Mouse (Mus musculus): Measurements from ENCODE around the gene Stag3. TPM values are rescaled to one million over a fixed set of nuclear protein-coding genes. Genes with fewer than 3 reads are reported as not detected.

The Stag3 gene
- 10.1 and 12.5 TPM in 2 replicates for polyA plus RNA-seq (2015; fragmentation: Nextera tagmentation; extraction: Ambion mirVana)

DNA sequence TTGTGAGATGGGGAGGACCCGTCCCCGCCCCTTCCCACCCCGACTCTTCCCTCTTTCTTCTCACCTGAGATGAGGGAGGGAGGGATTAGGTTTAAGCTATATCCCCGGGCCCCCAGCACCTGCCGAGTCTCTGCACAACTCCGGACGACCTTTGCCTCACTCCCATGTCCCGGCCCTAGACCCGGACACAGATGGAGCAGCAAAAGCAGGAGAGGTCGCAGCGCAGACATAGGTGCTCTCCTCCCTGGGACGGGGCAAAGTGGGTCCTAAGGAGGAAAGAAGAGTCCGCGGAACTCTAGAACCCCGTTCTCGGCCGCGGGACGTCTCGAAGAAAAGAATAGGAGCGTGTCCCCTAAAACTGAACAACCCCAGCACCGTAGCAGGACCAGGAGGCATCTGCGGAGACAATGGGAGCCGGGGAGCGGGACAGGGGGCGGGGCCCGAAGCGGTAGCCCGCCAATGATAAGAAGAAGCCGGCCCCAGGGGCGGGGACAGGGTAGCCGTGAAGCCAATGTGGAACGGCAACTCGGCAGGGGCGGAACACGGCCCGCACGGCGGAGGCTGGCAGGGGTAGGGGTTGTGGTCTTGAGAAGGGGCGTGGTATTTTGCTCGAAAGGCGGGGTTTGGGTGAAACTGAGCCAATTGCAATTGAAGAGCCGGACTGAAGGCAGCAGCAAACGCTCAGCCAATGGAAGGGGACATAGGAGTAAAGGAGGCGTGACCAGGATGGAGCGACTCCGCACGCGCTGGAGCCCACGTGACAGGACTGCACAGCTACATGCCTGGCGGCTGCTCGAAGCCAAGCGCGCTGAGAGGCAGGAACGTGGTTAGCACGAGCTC lies at the start of gene Stag3, which contains the start of the genes Gm43720 and Gpc2:
Stag3 (plus strand) TSS at position 656 of the 840 bp plus-strand sequence.
Gm43720 (minus strand) TSS at position 374 of the 840 bp plus-strand sequence.
Gpc2 (minus strand) TSS at position 421 of the 840 bp plus-strand sequence.
- under 1% methylated on average over 56 of the region's 56 CpGs for WGBS
- H3K9me3 ChIP-seq (replicated peaks) = no peaks in the 10 kb centered on the region
- peak within 1 kb of the TSS; percentile 78 for H3K4me2 ChIP-seq
- peaks cover 48% of the 10 kb centered on the region for H3K4me1 ChIP-seq
- peak within 1 kb of the TSS; percentile 61 for H3K4me3 ChIP-seq (replicated peaks)
- H3K9ac ChIP-seq (replicated peaks) = peak within 1 kb of the TSS; percentile 74
- ATAC-seq (ENCODE audit: low FRiP score) = peak; percentile 98
- peaks cover 7% of the 10 kb centered on the region for H3K36me3 ChIP-seq
- no peaks in the 10 kb centered on the region for H3K27me3 ChIP-seq (replicated peaks)
- H3K27ac ChIP-seq (replicated peaks) = peak within 1 kb of the TSS; percentile 81

DNA sequence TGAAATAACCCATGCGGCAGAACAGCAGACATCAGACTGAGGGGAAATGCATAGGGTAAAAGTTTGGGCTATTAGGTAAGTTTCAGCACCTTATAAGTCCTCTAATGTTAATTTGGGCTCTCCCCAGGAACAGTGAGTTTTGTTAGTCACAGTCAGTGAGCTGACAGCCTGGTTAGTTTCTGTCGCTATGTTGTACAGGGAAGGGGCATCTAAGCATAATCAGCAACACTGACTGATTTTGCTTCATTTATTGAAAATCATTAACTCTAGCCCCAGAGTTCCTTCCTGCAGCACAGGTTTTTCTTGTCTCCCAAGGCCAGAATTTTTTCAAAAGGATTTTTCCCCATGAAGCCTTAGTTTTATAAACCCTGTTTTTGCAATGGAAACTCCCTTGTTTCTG lies 46.3 kb upstream of the Stag3 start:
- no peak for ATAC-seq (ENCODE audit: low FRiP score)
- Histone ChIP-seq H3K27me3 (replicated peaks) (no peaks in the 10 kb centered on the region), H3K4me3 (replicated peaks) (no peak overlapping the region), H3K4me2 (no peak overlapping the region), H3K9ac (replicated peaks) (no peak overlapping the region), H3K4me1 (no peaks in the 10 kb centered on the region), H3K27ac (replicated peaks) (no peak overlapping the region), H3K9me3 (replicated peaks) (no peaks in the 10 kb centered on the region), H3K36me3 (no peaks in the 10 kb centered on the region)
- 89% methylated on average over 2 of the region's 2 CpGs for WGBS

DNA sequence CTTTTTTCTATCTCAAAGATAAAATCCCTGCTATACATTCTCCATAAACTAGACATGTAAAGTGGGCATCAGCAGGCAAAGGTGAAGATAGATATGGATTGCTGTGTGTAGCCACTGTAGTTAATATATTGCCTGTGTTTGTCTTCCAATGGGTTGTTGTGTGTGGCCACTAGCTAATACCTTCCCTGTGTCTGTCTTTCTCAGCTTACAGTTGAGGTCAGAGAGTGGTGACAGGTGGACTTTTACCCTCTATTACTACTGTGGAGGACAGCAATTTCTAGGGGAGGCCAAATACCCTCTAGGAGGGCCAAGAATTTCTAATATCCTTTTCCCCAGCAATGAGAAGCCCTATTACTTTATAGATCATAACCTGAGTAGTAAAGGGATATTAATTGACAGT lies 45.8 kb upstream of the Stag3 start:
- no peaks in the 10 kb centered on the region for H3K4me1 ChIP-seq
- no peak overlapping the region for H3K4me2 ChIP-seq
- no peak overlapping the region for H3K9ac ChIP-seq (replicated peaks)
- H3K27ac ChIP-seq (replicated peaks) = no peak overlapping the region
- no peaks in the 10 kb centered on the region for H3K27me3 ChIP-seq (replicated peaks)
- H3K9me3 ChIP-seq (replicated peaks) = no peaks in the 10 kb centered on the region
- H3K4me3 ChIP-seq (replicated peaks) = no peak overlapping the region
- H3K36me3 ChIP-seq = no peaks in the 10 kb centered on the region
- ATAC-seq (ENCODE audit: low FRiP score) = no peak

DNA sequence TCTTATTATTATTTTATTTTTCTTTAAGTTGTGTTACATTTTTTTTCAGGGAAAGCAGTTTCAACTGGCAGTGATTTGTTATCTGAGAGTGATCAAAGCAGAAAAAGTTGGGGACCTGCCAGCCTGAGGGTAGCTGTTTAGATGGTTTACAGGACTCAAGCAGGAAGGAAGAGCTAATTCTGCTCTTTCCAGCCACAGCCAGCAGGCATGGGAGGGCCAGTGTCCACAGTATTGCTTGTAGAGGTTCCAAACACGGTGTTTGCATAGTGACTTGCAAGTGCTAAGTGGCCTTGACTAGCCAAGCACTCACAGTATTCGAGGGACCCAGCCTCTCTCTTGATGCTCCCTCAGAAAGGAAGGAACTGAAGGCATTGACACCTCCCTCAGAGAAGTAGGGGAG lies 38.5 kb upstream of the Stag3 start:
- no peak for ATAC-seq (ENCODE audit: low FRiP score)
- Histone ChIP-seq H3K27me3 (replicated peaks) (no peaks in the 10 kb centered on the region), H3K4me1 (no peaks in the 10 kb centered on the region), H3K4me3 (replicated peaks) (no peak overlapping the region), H3K9ac (replicated peaks) (no peak overlapping the region), H3K27ac (replicated peaks) (no peak overlapping the region), H3K36me3 (no peaks in the 10 kb centered on the region), H3K4me2 (no peak overlapping the region), H3K9me3 (replicated peaks) (no peaks in the 10 kb centered on the region)
- WGBS = 45% methylated on average over 2 of the region's 2 CpGs

DNA sequence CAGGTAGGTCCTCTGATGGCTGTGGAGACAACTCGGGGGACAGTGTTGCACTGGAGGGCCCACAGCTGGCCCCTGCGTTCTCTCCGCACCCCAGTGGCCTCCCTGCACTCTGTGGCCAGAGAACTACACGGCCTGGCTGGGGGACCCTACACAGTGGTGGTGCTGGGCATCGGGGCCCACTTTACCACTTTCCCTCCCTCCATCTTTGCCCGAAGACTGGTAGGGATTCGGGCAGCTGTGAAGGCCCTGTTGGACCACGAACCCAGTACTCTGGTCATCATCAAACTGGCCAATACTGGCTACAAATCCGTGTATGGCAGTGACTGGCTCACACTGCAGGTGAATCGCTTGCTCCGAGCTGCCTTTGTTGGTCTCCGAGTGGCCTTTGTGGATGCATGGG lies 28.9 kb upstream of the Stag3 start:
- Histone ChIP-seq H3K4me3 (replicated peaks) (no peak overlapping the region), H3K4me2 (no peak overlapping the region), H3K27ac (replicated peaks) (no peak overlapping the region), H3K9ac (replicated peaks) (no peak overlapping the region), H3K9me3 (replicated peaks) (no peaks in the 10 kb centered on the region), H3K4me1 (peaks cover 9% of the 10 kb centered on the region), H3K36me3 (no peaks in the 10 kb centered on the region), H3K27me3 (replicated peaks) (no peaks in the 10 kb centered on the region)
- ATAC-seq (ENCODE audit: low FRiP score) = no peak
- 86% methylated on average over 12 of the region's 12 CpGs for WGBS

GRCm38 (mm10) chr5:138253061-138253460 lies 27.0 kb upstream of the Stag3 start:
- Histone ChIP-seq H3K4me2 (no peak overlapping the region), H3K9ac (replicated peaks) (no peak overlapping the region), H3K27me3 (replicated peaks) (no peaks in the 10 kb centered on the region), H3K4me1 (peaks cover 20% of the 10 kb centered on the region), H3K27ac (replicated peaks) (no peak overlapping the region), H3K4me3 (replicated peaks) (no peak overlapping the region), H3K36me3 (no peaks in the 10 kb centered on the region; the same call in 1 of the 2 replicates), H3K9me3 (replicated peaks) (no peaks in the 10 kb centered on the region)
- no peak for ATAC-seq (ENCODE audit: low FRiP score)
- 95% methylated on average over 3 of the region's 3 CpGs for WGBS

DNA sequence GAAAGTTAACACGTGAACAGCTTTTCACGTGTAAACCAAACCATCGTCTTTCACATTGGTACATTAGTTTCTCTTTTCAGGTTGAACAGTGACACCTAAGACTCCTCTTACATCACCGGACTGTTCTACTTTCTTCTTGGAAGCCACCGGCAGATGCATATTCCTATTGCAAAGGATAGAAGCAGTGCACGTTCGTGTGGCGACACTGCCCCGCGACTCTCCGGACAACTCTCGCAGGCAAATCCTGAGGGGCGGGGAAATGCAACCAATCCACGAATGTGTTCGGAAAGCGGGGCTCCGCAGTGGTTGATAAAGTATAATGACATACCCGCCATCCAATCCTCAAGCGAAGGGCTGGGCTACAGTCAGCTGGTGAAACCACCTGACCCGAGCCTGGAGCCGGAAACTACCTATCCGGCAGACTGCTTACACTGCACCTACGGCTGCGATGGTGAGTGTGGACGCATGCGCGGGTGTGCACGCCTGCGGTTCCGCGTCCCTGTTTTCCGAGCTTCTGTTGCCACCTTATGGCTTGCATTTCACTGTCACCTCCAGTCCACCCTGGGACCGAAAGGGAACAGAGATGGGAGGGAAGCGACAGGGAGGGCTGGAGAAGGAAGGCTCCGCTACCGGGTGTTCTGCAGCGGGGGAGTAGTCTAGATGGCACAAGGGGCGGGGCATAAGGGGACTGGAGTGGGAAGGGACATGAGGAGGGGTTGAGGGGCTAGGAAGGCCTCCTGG lies 24.5 kb upstream of the Stag3 start, which contains the start of gene Lamtor4:
Lamtor4 (plus strand) TSS at position 130 of the 741 bp plus-strand sequence.
- peaks cover 30% of the 10 kb centered on the region for H3K4me1 ChIP-seq
- peak within 1 kb of the TSS; percentile 91 for H3K27ac ChIP-seq (replicated peaks)
- no peaks in the 10 kb centered on the region for H3K27me3 ChIP-seq (replicated peaks)
- H3K9ac ChIP-seq (replicated peaks) = peak within 1 kb of the TSS; percentile 79
- H3K36me3 ChIP-seq = peaks cover 23% of the 10 kb centered on the region
- peak within 1 kb of the TSS; percentile 92 for H3K4me2 ChIP-seq
- H3K9me3 ChIP-seq (replicated peaks) = no peaks in the 10 kb centered on the region
- H3K4me3 ChIP-seq (replicated peaks) = peak within 1 kb of the TSS; percentile 73
- ATAC-seq (ENCODE audit: low FRiP score) = peak; percentile 100
- WGBS = under 1% methylated on average over 38 of the region's 38 CpGs

- no peaks in the 10 kb centered on the region for H3K9me3 ChIP-seq (replicated peaks)
- ATAC-seq (ENCODE audit: low FRiP score) = no peak
- no peaks in the 10 kb centered on the region for H3K27me3 ChIP-seq (replicated peaks)
- H3K27ac ChIP-seq (replicated peaks) = peak overlapping the region; percentile 91
- peak overlapping the region; percentile 92 for H3K4me2 ChIP-seq
- peak overlapping the region; percentile 79 for H3K9ac ChIP-seq (replicated peaks)
- 21% methylated on average over 7 of the region's 7 CpGs for WGBS
- peaks cover 28% of the 10 kb centered on the region for H3K36me3 ChIP-seq
- H3K4me1 ChIP-seq = peaks cover 30% of the 10 kb centered on the region
- H3K4me3 ChIP-seq (replicated peaks) = peak overlapping the region; percentile 73
These were observed 24.0 kb upstream of the Stag3 start for GRCm38 (mm10) chr5:138256094-138256467.

DNA sequence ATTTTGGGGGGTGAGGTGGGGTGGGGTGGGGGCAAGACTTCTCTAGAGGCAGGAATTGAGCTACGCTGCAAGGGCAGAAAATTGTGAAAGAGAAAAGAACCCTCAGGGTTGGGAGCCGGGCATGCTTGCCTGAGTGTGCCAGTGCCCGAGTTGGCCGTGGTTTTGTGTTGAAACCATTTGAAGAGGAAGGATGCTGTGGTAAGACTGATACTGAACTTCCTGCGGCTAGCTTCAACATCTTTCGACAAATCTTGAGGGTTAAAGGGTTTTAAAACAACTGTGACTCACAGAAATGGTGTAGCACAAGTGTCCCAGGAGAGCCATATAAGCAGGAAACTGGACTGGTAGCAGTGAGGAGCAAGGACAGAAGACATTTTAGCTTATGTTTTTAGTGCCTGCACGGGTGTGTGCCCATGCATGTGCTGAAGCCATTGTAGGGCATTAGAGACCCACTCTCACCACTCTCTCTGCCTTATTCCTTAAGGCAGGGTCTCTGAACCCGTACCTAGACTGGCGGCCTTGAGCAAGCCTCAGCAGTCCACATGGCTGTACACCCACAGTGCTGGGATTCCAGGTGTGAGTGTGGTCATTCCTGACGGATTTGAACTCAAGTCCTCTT lies 23.0 kb upstream of the Stag3 start:
- Histone ChIP-seq H3K36me3 (peaks cover 38% of the 10 kb centered on the region), H3K4me2 (peak overlapping the region; percentile 92), H3K4me3 (replicated peaks) (no peak overlapping the region), H3K9ac (replicated peaks) (no peak overlapping the region), H3K9me3 (replicated peaks) (no peaks in the 10 kb centered on the region), H3K4me1 (peaks cover 36% of the 10 kb centered on the region), H3K27ac (replicated peaks) (no peak overlapping the region), H3K27me3 (replicated peaks) (no peaks in the 10 kb centered on the region)
- 91% methylated on average over 10 of the region's 10 CpGs for WGBS
- no peak for ATAC-seq (ENCODE audit: low FRiP score)

GRCm38 (mm10) chr5:138257585-138257978 lies 22.5 kb upstream of the Stag3 start:
- WGBS = 96% methylated on average over 4 of the region's 4 CpGs
- Histone ChIP-seq H3K4me2 (no peak overlapping the region), H3K36me3 (peaks cover 40% of the 10 kb centered on the region), H3K4me1 (peaks cover 41% of the 10 kb centered on the region), H3K4me3 (replicated peaks) (no peak overlapping the region), H3K27ac (replicated peaks) (no peak overlapping the region), H3K9ac (replicated peaks) (no peak overlapping the region), H3K27me3 (replicated peaks) (no peaks in the 10 kb centered on the region), H3K9me3 (replicated peaks) (no peaks in the 10 kb centered on the region)
- no peak for ATAC-seq (ENCODE audit: low FRiP score)

- Histone ChIP-seq H3K36me3 (peaks cover 40% of the 10 kb centered on the region), H3K9me3 (replicated peaks) (no peaks in the 10 kb centered on the region), H3K27ac (replicated peaks) (no peak overlapping the region), H3K4me1 (peaks cover 46% of the 10 kb centered on the region), H3K27me3 (replicated peaks) (no peaks in the 10 kb centered on the region), H3K4me3 (replicated peaks) (no peak overlapping the region), H3K4me2 (no peak overlapping the region), H3K9ac (replicated peaks) (no peak overlapping the region)
- 73% methylated on average over 3 of the region's 3 CpGs for WGBS
- ATAC-seq (ENCODE audit: low FRiP score) = no peak
These were observed 22.0 kb upstream of the Stag3 start for GRCm38 (mm10) chr5:138258078-138258477.
